Mouse (Mus musculus): ENCODE measurements around the gene Tle3.

GRCm38 (mm10) chr9:61439092-61439491 lies 66.9 kb downstream of the Tle3 start:
- TF ChIP-seq POLR2A (IDR thresholded peaks at IDR 0.05; ENCODE audit: extremely low read depth, insufficient read depth, low read length) (no peak), CTCF (IDR thresholded peaks at IDR 0.05; ENCODE audit: low read depth, low read length) (no peak)

Measured in liver, adult 2 months (tissue).